Mouse (Mus musculus) MEL (cell line): ENCODE data around the gene Ogfod2. TPM values are rescaled to one million over a fixed set of nuclear protein-coding genes. Genes with fewer than 3 reads are reported as not detected.

Source experiments
- DNase-seq: peaks from one replicate; pipeline ENCODE4 v3.0.0; 2011; ENCODE audit warnings: low read depth, low spot score
- H3K27ac ChIP-seq: 2 replicates; pipeline ENCODE4 v1.5.1; 2012; ENCODE audit warnings: low read depth, mild to moderate bottlenecking, control low read depth, low read length, moderate library complexity; ENCODE audit not compliant: control insufficient read depth
- H3K27me3 ChIP-seq, 2 experiments: fragments of 150-350 bp in 1 of 2; sonication (generic) in 1 of 2; 2 replicates each; pipeline ENCODE4 v1.6.1; 2012; ENCODE audit warnings: low read length in 2 of 2, mild to moderate bottlenecking in 2 of 2, improper control_type of control experiment in 1 of 2, moderate library complexity in 1 of 2; ENCODE audit not compliant: insufficient read depth in 2 of 2, control insufficient read depth in 1 of 2
- H3K36me3 ChIP-seq, 2 experiments: 2 replicates each; pipeline ENCODE4 v1.6.1; 2012 to 2014; ENCODE audit warnings: low read length in 2 of 2, improper control_type of control experiment in 1 of 2, inconsistent platforms in 1 of 2, mild to moderate bottlenecking in 1 of 2; ENCODE audit not compliant: insufficient read depth in 2 of 2, control insufficient read depth in 1 of 2
- H3K4me1 ChIP-seq, 2 experiments: fragments of 150-350 bp in 1 of 2; sonication (generic) in 1 of 2; 2 replicates each; pipeline ENCODE4 v1.6.1; 2012; ENCODE audit warnings: low read length in 2 of 2, improper control_type of control experiment in 1 of 2, mild to moderate bottlenecking in 1 of 2; ENCODE audit not compliant: insufficient read depth in 2 of 2, control insufficient read depth in 1 of 2
- H3K4me3 ChIP-seq, 2 experiments: fragments of 150-350 bp in 1 of 2; sonication (generic) in 1 of 2; 2 replicates each; pipeline ENCODE4 v1.5.1; 2012; ENCODE audit warnings: low read depth in 2 of 2, low read length in 2 of 2, mild to moderate bottlenecking in 2 of 2, moderate library complexity in 2 of 2, control low read depth in 1 of 2, improper control_type of control experiment in 1 of 2; ENCODE audit not compliant: control insufficient read depth in 1 of 2, insufficient read depth in 1 of 2
- H3K79me2 ChIP-seq: 2 replicates; pipeline ENCODE4 v1.6.1; 2012; ENCODE audit warnings: mild to moderate bottlenecking, low read length, moderate library complexity; ENCODE audit not compliant: control insufficient read depth, poor library complexity, insufficient read depth
- H3K9ac ChIP-seq: 2 replicates; pipeline ENCODE4 v1.6.1; 2012; ENCODE audit warnings: low read depth, mild to moderate bottlenecking, control low read depth, low read length, moderate library complexity; ENCODE audit not compliant: control insufficient read depth, poor library complexity, severe bottlenecking
- H3K9me3 ChIP-seq: fragments of 150-350 bp; sonication (generic); replicated peaks from 2 replicates; pipeline ENCODE4 v1.6.1; 2012; ENCODE audit warnings: mild to moderate bottlenecking, low read length, improper control_type of control experiment, moderate library complexity; ENCODE audit not compliant: insufficient read depth
- CHD1 ChIP-seq: IDR thresholded peaks from 2 replicates; pipeline ENCODE4 v1.6.1; 2012; ENCODE audit warnings: low read depth, mild to moderate bottlenecking, inconsistent platforms, low read length, improper control_type of control experiment
- CTCF ChIP-seq, 3 experiments: IDR thresholded peaks in 2 of 3; conservative IDR thresholded peaks in 1 of 3; 2 replicates each; pipeline ENCODE4 v1.5.1; 2011 to 2012; ENCODE audit warnings: low read length in 3 of 3, low read depth in 2 of 3, mild to moderate bottlenecking in 2 of 3, improper control_type of control experiment in 1 of 3, inconsistent platforms in 1 of 3, mixed read lengths in 1 of 3, moderate library complexity in 1 of 3; ENCODE audit not compliant: control insufficient read depth in 1 of 3, insufficient read depth in 1 of 3, poor library complexity in 1 of 3, severe bottlenecking in 1 of 3
- ELF1 ChIP-seq: IDR thresholded peaks from 2 replicates; pipeline ENCODE4 v1.6.1; 2014; ENCODE audit warnings: low read depth, mild to moderate bottlenecking, inconsistent platforms, low read length, improper control_type of control experiment, moderate library complexity
- GABPA ChIP-seq: IDR thresholded peaks from 2 replicates; pipeline ENCODE4 v1.6.1; 2012; ENCODE audit warnings: low read depth, mild to moderate bottlenecking, inconsistent platforms, low read length, improper control_type of control experiment, moderate library complexity
- GATA1 ChIP-seq: IDR thresholded peaks from 2 replicates; pipeline ENCODE4 v1.6.1; 2011; ENCODE audit warnings: low read depth, low read length, improper control_type of control experiment
- MAZ ChIP-seq: IDR thresholded peaks from 2 replicates; pipeline ENCODE4 v1.6.1; 2012; ENCODE audit warnings: low read depth, mild to moderate bottlenecking, inconsistent platforms, low read length, improper control_type of control experiment
- MEF2A ChIP-seq: IDR thresholded peaks from 2 replicates; pipeline ENCODE4 v1.6.1; 2014; ENCODE audit warnings: low read depth, mild to moderate bottlenecking, inconsistent platforms, low read length, improper control_type of control experiment; ENCODE audit not compliant: poor library complexity, insufficient replicate concordance, severe bottlenecking; ENCODE audit errors: extremely low read depth
- MXI1 ChIP-seq: IDR thresholded peaks from 2 replicates; pipeline ENCODE4 v1.6.1; 2011; ENCODE audit warnings: mild to moderate bottlenecking, low read depth, low read length, improper control_type of control experiment
- MYB ChIP-seq: IDR thresholded peaks from 2 replicates; pipeline ENCODE4 v1.6.1; 2011; ENCODE audit warnings: mild to moderate bottlenecking, low read depth, low read length, improper control_type of control experiment
- NRF1 ChIP-seq: IDR thresholded peaks from 2 replicates; pipeline ENCODE4 v1.6.1; 2014; ENCODE audit warnings: low read depth, mild to moderate bottlenecking, inconsistent platforms, low read length, improper control_type of control experiment, moderate library complexity; ENCODE audit not compliant: poor library complexity, insufficient read depth, severe bottlenecking
- POLR2A ChIP-seq, 2 experiments: IDR thresholded peaks; 2 replicates each; pipeline ENCODE4 v1.6.1; 2011 to 2012; ENCODE audit warnings: low read length in 2 of 2, mild to moderate bottlenecking in 2 of 2, control low read depth in 1 of 2, improper control_type of control experiment in 1 of 2, low read depth in 1 of 2, moderate library complexity in 1 of 2; ENCODE audit not compliant: control insufficient read depth in 1 of 2, insufficient read depth in 1 of 2, poor library complexity in 1 of 2
- POLR2AphosphoS5 ChIP-seq: IDR thresholded peaks from 2 replicates; pipeline ENCODE4 v1.6.1; 2012; ENCODE audit warnings: low read depth, borderline replicate concordance, mild to moderate bottlenecking, inconsistent platforms, low read length, moderate library complexity, mixed read lengths
- RCOR1 ChIP-seq: IDR thresholded peaks from 2 replicates; pipeline ENCODE4 v1.6.1; 2012; ENCODE audit warnings: low read depth, mild to moderate bottlenecking, inconsistent platforms, low read length, improper control_type of control experiment
- TAL1 ChIP-seq: IDR thresholded peaks from 2 replicates; pipeline ENCODE4 v1.6.1; 2012; ENCODE audit warnings: mild to moderate bottlenecking, inconsistent platforms, low read length, moderate library complexity, mixed read lengths
- TBP ChIP-seq: IDR thresholded peaks from 2 replicates; pipeline ENCODE4 v1.8.0; 2011; ENCODE audit warnings: low read depth, low read length, improper control_type of control experiment
- UBTF ChIP-seq: IDR thresholded peaks from 2 replicates; pipeline ENCODE4 v1.6.1; 2012; ENCODE audit warnings: low read depth, mild to moderate bottlenecking, inconsistent platforms, low read length, improper control_type of control experiment, moderate library complexity, borderline replicate concordance; ENCODE audit not compliant: insufficient read depth
- ZKSCAN1 ChIP-seq: IDR thresholded peaks from 2 replicates; pipeline ENCODE4 v1.6.1; 2012; ENCODE audit warnings: low read depth, mild to moderate bottlenecking, inconsistent platforms, low read length, improper control_type of control experiment, moderate library complexity
- polyA plus RNA-seq, 2 experiments: library from polyadenylated mRNA; stranded (reverse) in 1 of 2; unstranded in 1 of 2; fragments of >175 nt in 1 of 2; fragments of >200 nt in 1 of 2; gene quantifications; 2 replicates each; pipeline versions ENCODE4 v1.2.1 to v1.2.4; 2012; ENCODE audit warnings: low replicate concordance in 2 of 2, low read depth in 1 of 2; ENCODE audit not compliant: insufficient read length in 2 of 2, insufficient read depth in 1 of 2, missing spikeins in 1 of 2
- total RNA-seq: library from RNA; depleted of rRNA; stranded (reverse); fragments of 300-350 nt; gene quantifications from 2 replicates; pipeline ENCODE4 v1.2.3, GENCODE M21; 2012

Gene Ogfod2
- total and polyA plus RNA-seq, 3 experiments = 39.8 to 51.2 TPM; not detected in 1

DNA sequence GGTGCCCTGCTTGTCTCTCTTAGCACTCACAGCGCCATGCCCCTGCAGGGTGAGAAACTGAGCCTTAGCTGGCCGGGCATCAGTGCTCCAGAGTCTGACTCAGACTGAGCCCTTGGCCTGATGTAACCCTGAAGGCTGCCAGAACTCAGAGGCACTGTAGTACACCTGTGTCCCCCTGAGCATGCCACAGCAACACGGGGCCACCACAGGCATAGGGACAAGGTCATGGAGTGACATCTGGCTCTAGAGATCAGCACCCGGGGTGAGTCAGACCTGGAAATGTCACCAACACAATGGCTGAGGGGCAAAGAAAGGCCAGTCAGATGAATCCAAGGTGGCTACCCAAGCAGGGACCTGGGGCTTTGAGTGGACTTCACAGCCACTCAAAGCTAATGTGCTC is 25.2 kb upstream of the Ogfod2 start:
- no peak overlapping the region for H3K9ac ChIP-seq
- DNase-seq = no peak
- H3K27me3 ChIP-seq = no peaks in the 10 kb centered on the region
- no peak overlapping the region for H3K4me3 ChIP-seq
- no peaks in the 10 kb centered on the region for H3K79me2 ChIP-seq
- no peaks in the 10 kb centered on the region for H3K9me3 ChIP-seq
- H3K27ac ChIP-seq = no peak overlapping the region
- no peaks in the 10 kb centered on the region; a peak in 1 of 4 replicates for H3K36me3 ChIP-seq
- H3K4me1 ChIP-seq = 0 out of 4 replicates have a peak, but pooled peaks cover 0 to 4% of the 10 kb centered on the region in 2 experiments
- TF ChIP-seq MEF2A = no peak
- no peak for TF ChIP-seq MXI1
- no peak for TF ChIP-seq MYB

DNA sequence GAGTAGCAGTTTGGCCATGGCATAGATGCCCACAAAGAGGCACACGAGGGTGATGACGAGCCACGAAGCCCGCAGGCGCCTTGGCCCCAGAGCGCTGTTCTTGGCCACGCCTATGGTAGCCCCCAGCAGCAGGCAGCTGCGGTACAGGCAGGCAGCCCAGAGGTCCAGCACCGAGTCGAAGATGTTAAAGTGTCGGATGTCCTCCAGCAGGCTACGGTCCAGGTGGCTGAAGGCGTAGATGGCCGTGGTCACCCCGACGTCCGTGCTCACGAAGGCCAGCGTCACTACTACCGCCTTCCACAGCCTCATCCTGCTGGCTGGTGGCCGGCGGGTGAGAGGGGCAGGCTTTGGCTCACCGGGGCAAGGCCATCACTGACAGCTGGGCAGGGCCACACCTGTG is 22.2 kb upstream of the Ogfod2 start:
- TF ChIP-seq MEF2A (no peak), POLR2AphosphoS5 (no peak), GABPA (no peak), UBTF (no peak), RCOR1 (no peak), CHD1 (no peak), TAL1 (no peak), ZKSCAN1 (no peak), CTCF (IDR thresholded peaks at IDR 0.05 in 2 of 3, conservative IDR thresholded peaks at IDR 0.05 in 1 of 3; ENCODE audit: control insufficient read depth in 1 of 3, insufficient read depth in 1 of 3, low read depth in 2 of 3, low read length in 3 of 3, poor library complexity in 1 of 3, severe bottlenecking in 1 of 3) (no peak), GATA1 (no peak), NRF1 (no peak), POLR2A (IDR thresholded peaks at IDR 0.05; ENCODE audit: control insufficient read depth in 1 of 2, insufficient read depth in 1 of 2, low read depth in 1 of 2, low read length in 2 of 2, poor library complexity in 1 of 2) (no peak), MAZ (no peak), ELF1 (no peak), TBP (no peak), MXI1 (no peak)
- H3K27ac ChIP-seq = no peak overlapping the region
- no peak overlapping the region for H3K4me3 ChIP-seq
- no peaks in the 10 kb centered on the region for H3K79me2 ChIP-seq
- H3K9me3 ChIP-seq = no peaks in the 10 kb centered on the region
- H3K4me1 ChIP-seq = peaks cover 6 to 10% of the 10 kb centered on the region in 2 experiments
- no peaks in the 10 kb centered on the region for H3K27me3 ChIP-seq
- no peak for DNase-seq
- H3K9ac ChIP-seq = no peak overlapping the region
- H3K36me3 ChIP-seq = peaks cover 0 to 3% of the 10 kb centered on the region in 2 experiments; a peak in 2 of 4 replicates
